Mouse (Mus musculus) megakaryocyte, embryonic 14.5 days (primary cell): ENCODE data around the gene Ddn. TPM values are rescaled to one million over a fixed set of nuclear protein-coding genes. Genes with fewer than 3 reads are reported as not detected.

Experiments
- H3K27me3 ChIP-seq: replicated peaks from 2 replicates; pipeline ENCODE3; 2012; ENCODE audit warnings: inconsistent platforms
- H3K36me3 ChIP-seq: replicated peaks from 2 replicates; pipeline ENCODE3; 2012; ENCODE audit warnings: low read length, inconsistent platforms, mixed read lengths
- H3K4me1 ChIP-seq: 2 replicates; pipeline ENCODE4 v1.6.1; 2012; ENCODE audit warnings: inconsistent platforms
- H3K4me3 ChIP-seq: replicated peaks from 2 replicates; pipeline ENCODE3; 2012; ENCODE audit warnings: moderate library complexity, mild to moderate bottlenecking, inconsistent platforms
- H3K9me3 ChIP-seq: 2 replicates; pipeline ENCODE4 v1.6.1; 2012; ENCODE audit warnings: inconsistent platforms
- FLI1 ChIP-seq: IDR thresholded peaks from 2 replicates; pipeline ENCODE4 v1.6.1; 2012; ENCODE audit warnings: low read length, inconsistent platforms, mixed read lengths
- GATA1 ChIP-seq: IDR thresholded peaks from 3 replicates; pipeline ENCODE4 v1.6.1; 2012; ENCODE audit warnings: mixed read lengths, low read length, inconsistent platforms, borderline replicate concordance
- polyA plus RNA-seq: library from polyadenylated mRNA; stranded (reverse); fragments of >175 nt; gene quantifications from 2 replicates; pipeline ENCODE4 v1.2.3, GENCODE M21; 2012; ENCODE audit warnings: low replicate concordance; ENCODE audit not compliant: insufficient read depth

Ddn gene
- polyA plus RNA-seq, result 0.32 and 0.73 TPM in 2 replicates

DNA sequence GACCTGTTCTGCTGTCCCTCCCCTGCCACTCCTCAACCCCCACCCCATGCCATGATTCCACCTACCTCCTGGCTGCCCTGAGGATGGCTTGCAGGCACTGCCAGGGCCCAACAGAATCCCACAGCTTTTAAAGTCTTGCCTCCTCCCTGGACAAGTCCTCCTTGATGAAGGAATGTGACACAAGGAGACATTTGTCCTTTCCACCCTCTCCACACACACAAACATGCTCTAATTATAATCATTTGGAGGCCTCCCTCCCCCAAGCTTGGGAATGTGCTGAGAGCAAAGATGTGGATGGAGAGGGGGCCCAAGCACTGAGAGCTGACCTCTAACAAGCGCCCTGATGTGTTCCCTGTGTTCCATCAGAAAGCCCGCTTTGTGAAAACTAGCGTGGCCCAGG, at the start of gene Ddn:
Gene Ddn (minus strand): TSS at position 101 of the 400 bp plus-strand sequence.
- TF ChIP-seq GATA1 (no peak), FLI1 (no peak)
- Histone ChIP-seq H3K4me3 (peak within 1 kb of the TSS; percentile 90), H3K9me3 (no peaks in the 10 kb centered on the region), H3K4me1 (peaks cover 53% of the 10 kb centered on the region), H3K36me3 (peaks cover 46% of the 10 kb centered on the region), H3K27me3 (peaks cover 59% of the 10 kb centered on the region)

DNA sequence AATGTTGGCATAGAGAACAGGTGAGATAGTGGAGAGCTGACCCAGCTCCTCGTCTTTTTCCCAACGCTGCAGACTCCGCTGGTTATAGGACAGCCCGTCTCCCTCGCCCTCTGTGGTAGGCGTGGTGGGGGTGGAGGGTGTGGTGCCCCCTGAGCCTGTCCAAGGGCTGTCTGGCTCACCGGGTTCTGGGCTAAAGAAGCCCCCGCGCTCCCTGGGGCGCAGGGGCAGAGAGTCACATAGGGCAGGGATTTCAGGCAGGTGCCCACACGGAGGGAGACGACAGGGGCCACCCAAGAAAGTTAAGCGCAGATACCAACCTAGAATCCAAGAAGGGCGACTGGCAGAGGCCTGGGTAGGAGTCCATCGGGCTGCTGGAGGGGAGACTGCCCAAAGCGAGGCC, 44.9 kb upstream of the Ddn start:
- H3K27me3 ChIP-seq, result no peaks in the 10 kb centered on the region
- no peak for TF ChIP-seq FLI1
- TF ChIP-seq GATA1, result no peak
- no peak overlapping the region for H3K4me3 ChIP-seq
- H3K4me1 ChIP-seq, result peaks cover 11% of the 10 kb centered on the region
- H3K9me3 ChIP-seq, result no peaks in the 10 kb centered on the region
- H3K36me3 ChIP-seq, result peaks cover 100% of the 10 kb centered on the region

DNA sequence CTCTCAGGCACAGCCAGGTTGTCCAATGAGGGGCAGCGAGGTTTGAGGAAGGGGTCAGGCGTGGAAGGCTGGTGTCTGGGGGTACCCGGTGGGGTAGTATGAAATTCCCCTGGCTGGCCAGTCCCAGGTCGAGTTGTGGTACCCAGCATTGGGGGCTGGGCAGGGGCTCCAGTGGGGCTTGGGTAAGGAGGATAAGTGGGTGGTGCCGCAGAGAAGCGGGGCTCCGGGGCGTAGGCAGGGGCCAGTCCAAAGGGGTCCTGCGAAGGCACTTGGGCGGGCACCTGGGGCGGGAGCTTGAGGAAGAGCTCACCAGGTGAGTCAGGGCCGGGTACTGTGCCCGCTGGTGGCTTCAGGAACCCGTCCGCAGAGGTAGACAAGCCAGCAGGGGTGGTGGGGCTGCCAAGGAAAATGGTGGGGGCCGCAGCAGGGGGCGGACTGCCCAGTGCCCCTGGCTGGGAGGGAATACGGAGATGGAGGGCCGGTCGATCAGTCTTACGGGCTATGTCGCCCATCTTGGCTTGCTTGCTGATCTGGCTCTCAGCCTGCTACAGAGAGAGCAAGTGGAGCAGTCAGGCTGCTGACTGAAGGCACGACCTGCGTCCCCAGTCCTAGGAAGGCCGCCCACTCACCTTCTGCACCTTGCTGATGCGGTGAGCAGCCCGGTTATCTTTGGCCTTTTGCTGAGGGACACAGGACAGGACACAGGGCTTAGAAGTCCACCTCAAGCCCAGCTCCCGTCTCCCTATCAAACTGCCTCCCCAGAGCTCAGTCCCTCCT, 44.1 kb upstream of the Ddn start:
- Histone ChIP-seq H3K4me1 (peaks cover 20% of the 10 kb centered on the region), H3K27me3 (no peaks in the 10 kb centered on the region), H3K9me3 (no peaks in the 10 kb centered on the region)

DNA sequence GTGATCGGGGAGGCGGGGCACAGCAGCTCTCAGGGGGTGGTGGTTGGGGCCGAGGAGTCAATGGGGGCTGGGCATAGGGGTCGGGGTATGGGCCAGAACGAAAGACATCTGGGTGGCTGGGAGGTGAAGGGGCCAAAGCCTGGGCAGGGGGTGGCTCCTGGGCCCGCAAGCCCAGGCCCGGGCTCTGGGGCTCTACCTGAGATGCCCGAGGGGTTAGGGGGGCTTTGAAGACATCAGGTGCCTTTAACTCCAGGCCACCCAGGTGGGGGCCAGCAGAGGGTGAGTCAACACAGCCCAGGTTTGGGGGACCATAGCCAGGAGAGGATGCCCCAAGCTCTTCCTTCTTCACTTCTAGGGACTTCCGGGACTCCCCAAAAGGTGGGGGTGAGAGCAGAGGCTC, 43.4 kb upstream of the Ddn start:
- H3K9me3 ChIP-seq, result no peaks in the 10 kb centered on the region
- no peak for TF ChIP-seq FLI1
- no peak for TF ChIP-seq GATA1
- no peaks in the 10 kb centered on the region for H3K27me3 ChIP-seq
- no peak overlapping the region for H3K4me3 ChIP-seq
- peaks cover 100% of the 10 kb centered on the region for H3K36me3 ChIP-seq
- peaks cover 26% of the 10 kb centered on the region for H3K4me1 ChIP-seq

More for the DNA sequence above, 44.1 kb upstream of the Ddn start:
- Histone ChIP-seq H3K36me3 (peaks cover 100% of the 10 kb centered on the region), H3K4me3 (no peak overlapping the region)
- no peak for TF ChIP-seq GATA1
- no peak for TF ChIP-seq FLI1

DNA sequence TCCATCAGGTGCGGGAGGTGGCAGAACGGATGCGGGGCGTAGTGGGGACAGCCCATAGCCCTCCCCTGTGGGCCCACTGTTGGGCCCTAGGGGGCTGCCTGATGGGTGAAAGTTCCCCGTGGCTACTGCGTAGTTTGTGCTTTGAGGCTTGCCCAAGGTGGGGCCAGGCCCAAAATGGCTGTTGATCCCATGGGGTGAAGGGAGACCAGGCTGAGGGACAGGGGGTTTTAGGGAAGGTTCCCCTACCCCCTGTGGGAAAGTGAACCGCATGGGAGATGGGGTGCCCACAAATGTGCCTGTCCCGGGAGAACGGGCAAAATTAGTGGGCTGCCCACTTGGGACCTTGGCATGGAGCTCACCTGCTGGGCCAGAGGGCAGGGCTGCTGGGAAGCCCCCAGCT, 42.8 kb upstream of the Ddn start:
- Histone ChIP-seq H3K9me3 (no peaks in the 10 kb centered on the region), H3K4me3 (no peak overlapping the region), H3K36me3 (peaks cover 100% of the 10 kb centered on the region), H3K27me3 (no peaks in the 10 kb centered on the region), H3K4me1 (peaks cover 32% of the 10 kb centered on the region)
- TF ChIP-seq GATA1, result no peak
- TF ChIP-seq FLI1, result no peak

DNA sequence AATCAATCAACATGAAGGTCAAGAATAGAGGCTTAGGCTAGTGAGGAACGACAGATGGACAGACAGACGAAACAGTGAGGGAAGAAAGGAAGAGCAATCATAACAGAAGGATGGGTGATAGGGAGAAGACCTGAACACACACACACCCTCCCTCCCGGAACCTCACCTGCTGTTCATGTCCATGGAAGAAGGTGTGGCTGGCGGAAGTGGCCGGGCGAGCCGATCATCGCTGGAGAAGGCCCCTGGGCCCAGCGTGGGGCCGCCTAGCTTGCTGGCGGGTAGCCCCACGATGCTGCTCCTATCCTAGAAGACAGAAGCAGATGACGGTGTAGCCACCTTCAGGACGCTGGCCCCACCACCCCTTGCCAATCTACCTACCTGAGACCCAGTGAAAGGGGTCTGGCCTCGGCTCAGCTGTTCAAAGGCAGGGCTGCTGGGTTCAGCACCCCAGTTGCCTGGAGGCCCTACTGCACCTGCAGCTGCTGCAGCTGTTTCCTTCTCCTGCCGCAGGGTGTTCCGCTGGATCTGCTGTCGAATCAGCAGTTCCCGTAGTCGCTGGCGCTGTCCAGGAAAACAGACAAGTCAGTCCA, 42.0 kb upstream of the Ddn start:
- no peak for TF ChIP-seq FLI1
- no peak for TF ChIP-seq GATA1
- no peaks in the 10 kb centered on the region for H3K9me3 ChIP-seq
- H3K36me3 ChIP-seq, result peaks cover 100% of the 10 kb centered on the region
- H3K27me3 ChIP-seq, result no peaks in the 10 kb centered on the region
- H3K4me1 ChIP-seq, result peaks cover 35% of the 10 kb centered on the region
- no peak overlapping the region for H3K4me3 ChIP-seq

DNA sequence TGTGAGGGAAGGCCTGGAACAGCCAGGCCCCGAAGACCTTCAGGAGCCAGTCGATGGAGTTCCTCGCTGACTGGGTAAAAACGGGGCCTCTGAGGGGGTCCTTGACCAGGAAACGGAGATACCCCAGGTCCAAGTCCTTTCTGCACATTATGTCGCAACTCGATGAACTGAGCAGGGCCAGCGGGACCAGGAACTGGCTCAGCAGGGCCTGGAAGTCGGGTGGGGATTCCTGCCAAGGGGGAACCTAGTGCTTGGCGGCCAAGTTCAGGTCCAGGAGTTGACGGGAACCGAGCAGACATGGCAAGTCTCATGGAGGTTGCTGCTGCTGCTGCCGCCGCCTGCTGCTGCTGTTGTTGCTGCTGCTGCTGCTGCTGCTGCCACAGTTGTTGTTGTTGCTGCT, 41.4 kb upstream of the Ddn start:
- H3K36me3 ChIP-seq, result peaks cover 100% of the 10 kb centered on the region
- no peaks in the 10 kb centered on the region for H3K9me3 ChIP-seq
- no peak overlapping the region for H3K4me3 ChIP-seq
- no peak for TF ChIP-seq GATA1
- TF ChIP-seq FLI1, result no peak
- H3K4me1 ChIP-seq, result peaks cover 41% of the 10 kb centered on the region
- no peaks in the 10 kb centered on the region for H3K27me3 ChIP-seq

DNA sequence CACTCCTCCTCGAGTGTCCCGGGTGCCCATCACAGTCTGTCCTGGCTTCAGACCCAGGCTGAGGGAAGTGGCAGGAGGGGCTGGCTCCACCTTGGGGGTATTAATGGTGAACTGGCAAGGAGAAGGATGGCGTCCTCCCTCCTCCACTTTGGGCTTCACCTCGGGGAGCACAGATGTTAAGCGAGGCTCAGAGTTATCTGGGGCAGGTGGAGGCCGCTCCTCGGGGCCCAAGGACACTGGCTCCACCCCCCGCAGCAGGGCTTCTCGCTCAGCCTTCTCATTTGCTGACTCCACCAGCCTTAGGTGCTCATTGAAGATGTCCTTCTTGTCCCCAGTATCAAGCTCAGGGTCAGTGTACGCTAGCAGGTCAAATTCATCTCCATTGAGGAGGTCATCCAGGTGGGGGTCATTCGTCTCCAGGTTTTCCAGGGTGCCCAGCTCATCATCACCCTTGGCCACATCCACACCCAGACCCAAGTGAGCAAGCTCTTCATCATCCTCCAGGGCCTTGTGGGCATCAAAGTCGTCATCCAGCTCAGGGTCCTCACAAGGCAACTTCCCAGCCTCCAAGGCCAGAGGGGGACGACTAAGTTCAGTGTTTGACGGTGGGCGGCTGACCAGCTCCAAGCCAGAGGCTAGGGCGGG, 40.8 kb upstream of the Ddn start:
- peaks cover 41% of the 10 kb centered on the region for H3K4me1 ChIP-seq
- TF ChIP-seq FLI1 (no peak), GATA1 (no peak)
- H3K4me3 ChIP-seq, result no peak overlapping the region
- no peaks in the 10 kb centered on the region for H3K27me3 ChIP-seq
- H3K36me3 ChIP-seq, result peaks cover 100% of the 10 kb centered on the region
- no peaks in the 10 kb centered on the region for H3K9me3 ChIP-seq

DNA sequence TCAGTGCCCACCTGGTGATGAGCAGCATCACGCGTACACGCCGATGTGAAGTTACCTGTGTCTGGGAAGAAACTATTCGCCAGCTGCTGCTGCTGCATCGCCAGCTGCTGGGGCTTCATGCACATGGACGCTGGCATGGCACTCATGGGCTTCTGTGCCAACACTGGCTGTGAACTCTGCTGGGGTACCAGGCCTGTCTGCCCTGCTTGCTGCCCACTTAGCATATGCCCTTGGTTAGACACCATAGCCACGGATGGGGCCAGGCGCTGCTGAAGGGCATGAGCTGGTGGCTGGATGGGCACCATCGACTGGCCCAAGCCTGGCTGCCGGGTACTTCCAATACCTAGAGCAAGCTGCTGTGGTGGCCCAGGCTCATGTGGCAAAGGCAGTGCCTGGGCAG, 39.9 kb upstream of the Ddn start:
- H3K36me3 ChIP-seq, result peaks cover 100% of the 10 kb centered on the region
- TF ChIP-seq GATA1, result no peak
- TF ChIP-seq FLI1, result no peak
- H3K9me3 ChIP-seq, result no peaks in the 10 kb centered on the region
- H3K27me3 ChIP-seq, result no peaks in the 10 kb centered on the region
- peaks cover 41% of the 10 kb centered on the region for H3K4me1 ChIP-seq
- H3K4me3 ChIP-seq, result no peak overlapping the region

GRCm38 (mm10) chr15:98846140-98846539, 36.9 kb upstream of the Ddn start:
- peaks cover 100% of the 10 kb centered on the region for H3K36me3 ChIP-seq
- no peaks in the 10 kb centered on the region for H3K27me3 ChIP-seq
- no peak for TF ChIP-seq FLI1
- TF ChIP-seq GATA1, result no peak
- H3K9me3 ChIP-seq, result no peaks in the 10 kb centered on the region
- peaks cover 41% of the 10 kb centered on the region for H3K4me1 ChIP-seq
- no peak overlapping the region for H3K4me3 ChIP-seq
